Mouse (Mus musculus): ENCODE results near the gene Kctd7.

- no peak for TF ChIP-seq CTCF (IDR thresholded peaks at IDR 0.05; ENCODE audit: low read depth, low read length)
- no peak for TF ChIP-seq GATA2 (IDR thresholded peaks at IDR 0.05; ENCODE audit: borderline replicate concordance, low read depth, low read length)
- no peak for TF ChIP-seq TAL1 (conservative IDR thresholded peaks at IDR 0.05; ENCODE audit: low read depth, low read length)
These were observed 47.2 kb downstream of the Kctd7 start for GRCm38 (mm10) chr5:130191865-130192264.

Measured in G1E (cell line).